Mouse (Mus musculus) embryo, embryonic 9.5 days (tissue): Measurements from ENCODE around the gene Adam19.
A peak's percentile ranks its signal among the peaks of the same experiment; 100 is the strongest.

ENCODE experiments used
- DNase-seq: peaks from one replicate; pipeline ENCODE4 v3.0.0-alpha.2; 2017; ENCODE audit errors: extremely low spot score

Gene Adam19

GRCm38 (mm10) chr11:46097062-46097461, 41.3 kb downstream of the Adam19 start:
- no peak for DNase-seq

- DNase-seq = no peak
These were observed 46.3 kb downstream of the Adam19 start for GRCm38 (mm10) chr11:46102107-46102506.

- DNase-seq = no peak
These were observed 51.3 kb downstream of the Adam19 start for GRCm38 (mm10) chr11:46107046-46107445.

- no peak for DNase-seq
These were observed 53.4 kb downstream of the Adam19 start for GRCm38 (mm10) chr11:46109206-46109605.

GRCm38 (mm10) chr11:46110156-46110944, 54.6 kb downstream of the Adam19 start:
- DNase-seq = no peak

- no peak for DNase-seq
These were observed 55.1 kb downstream of the Adam19 start for GRCm38 (mm10) chr11:46110945-46111287.

GRCm38 (mm10) chr11:46113211-46113610, 57.4 kb downstream of the Adam19 start:
- DNase-seq = no peak

GRCm38 (mm10) chr11:46114221-46114620, 58.4 kb downstream of the Adam19 start:
- DNase-seq = no peak

GRCm38 (mm10) chr11:46115011-46115410, 59.2 kb downstream of the Adam19 start:
- no peak for DNase-seq

- DNase-seq = no peak
These were observed 59.8 kb downstream of the Adam19 start for GRCm38 (mm10) chr11:46115411-46116173.

GRCm38 (mm10) chr11:46116510-46116909, 60.7 kb downstream of the Adam19 start:
- no peak for DNase-seq

- peak; percentile 29 for DNase-seq
These were observed 63.8 kb downstream of the Adam19 start for GRCm38 (mm10) chr11:46119624-46120023.

GRCm38 (mm10) chr11:46120084-46120483, 64.3 kb downstream of the Adam19 start:
- DNase-seq = no peak

- DNase-seq = no peak
These were observed 65.9 kb downstream of the Adam19 start for GRCm38 (mm10) chr11:46121666-46122065.

GRCm38 (mm10) chr11:46122875-46123274, 67.1 kb downstream of the Adam19 start:
- DNase-seq = no peak

- DNase-seq = no peak
These were observed 67.6 kb downstream of the Adam19 start for GRCm38 (mm10) chr11:46123328-46123866.

GRCm38 (mm10) chr11:46125093-46125834, 69.5 kb downstream of the Adam19 start:
- no peak for DNase-seq

GRCm38 (mm10) chr11:46125835-46126229, 70.0 kb downstream of the Adam19 start:
- no peak for DNase-seq

- DNase-seq = no peak
These were observed 70.5 kb downstream of the Adam19 start for GRCm38 (mm10) chr11:46126317-46126716.

GRCm38 (mm10) chr11:46126827-46127410, 71.1 kb downstream of the Adam19 start:
- no peak for DNase-seq

GRCm38 (mm10) chr11:46127621-46128547, 72.1 kb downstream of the Adam19 start:
- DNase-seq = no peak
